Mouse (Mus musculus): ENCODE data around the gene Tmem125. TPM values are rescaled to one million over a fixed set of nuclear protein-coding genes. Genes with fewer than 3 reads are reported as not detected.

The Tmem125 gene
- polyA plus RNA-seq, 1 experiment from 2014 or later = 0.42 TPM

DNA sequence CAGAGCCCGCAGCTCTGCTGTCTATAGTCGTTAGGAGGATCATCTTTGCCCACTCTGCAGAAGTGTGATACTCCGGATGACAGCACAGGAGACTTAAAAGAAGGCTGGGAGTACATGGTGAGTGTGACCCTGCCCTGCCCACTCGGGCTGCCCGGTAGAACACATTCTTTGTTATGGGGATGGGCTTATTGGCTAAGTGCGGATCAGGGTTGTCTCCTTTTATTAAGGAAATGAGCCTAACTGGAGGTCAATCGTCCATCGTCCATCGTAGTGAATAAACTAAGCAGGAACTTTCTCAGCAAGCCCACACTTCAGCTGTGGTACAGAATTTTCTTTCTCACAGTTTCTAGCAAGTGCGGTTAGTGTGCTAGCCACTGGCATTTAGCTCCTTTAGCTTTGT lies 3.9 kb downstream of the Tmem125 start:
- TF ChIP-seq CTCF (IDR thresholded peaks at IDR 0.05) = no peak

DNA sequence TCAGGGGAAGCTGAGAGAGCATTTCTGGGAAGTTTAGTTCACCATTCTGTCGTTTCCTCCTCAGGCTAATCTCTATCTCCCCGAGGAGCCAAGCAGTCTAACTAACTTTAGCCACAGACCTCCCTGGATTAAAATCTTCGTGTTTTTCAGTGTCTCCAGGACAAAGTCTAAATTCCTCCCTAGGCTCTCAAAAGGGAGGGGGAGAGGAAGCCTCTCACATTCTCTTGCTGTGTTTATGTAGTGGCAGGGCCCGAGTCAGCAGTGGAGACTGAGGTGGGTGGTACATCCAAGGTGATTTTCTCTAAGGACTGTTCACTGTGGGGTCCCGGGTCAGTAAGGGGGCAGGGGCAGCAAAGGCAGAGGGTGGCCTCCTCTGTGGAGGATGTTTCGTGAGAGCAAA lies 6.0 kb downstream of the Tmem125 start:
- no peaks in the 10 kb centered on the region for H3K27me3 ChIP-seq
- ATAC-seq (no peak), DNase-seq (ENCODE audit: low read depth, low spot score) (no peak)
- in situ Hi-C loops (cut with MboI; ENCODE audit: low pct_unique_long_range_greater_than_20kb) = no loop called here
- ChIA-PET CTCF (no interaction called here), POLR2A (no interaction called here)
- TF ChIP-seq CTCF (IDR thresholded peaks at IDR 0.05) = no peak

More for the DNA sequence above, 3.9 kb downstream of the Tmem125 start:
- CTCF ChIA-PET = interaction anchor here (1.1 kb wide), 1 partner anchor 98 kb away, joined by 3 read pairs; no protein-coding TSS in a partner anchor
- in situ Hi-C loops (cut with MboI; ENCODE audit: low pct_unique_long_range_greater_than_20kb) = no loop called here
- ATAC-seq = no peak
- no peaks in the 10 kb centered on the region for H3K27me3 ChIP-seq
- no peak for DNase-seq (ENCODE audit: low read depth, low spot score)
- POLR2A ChIA-PET = no interaction called here

DNA sequence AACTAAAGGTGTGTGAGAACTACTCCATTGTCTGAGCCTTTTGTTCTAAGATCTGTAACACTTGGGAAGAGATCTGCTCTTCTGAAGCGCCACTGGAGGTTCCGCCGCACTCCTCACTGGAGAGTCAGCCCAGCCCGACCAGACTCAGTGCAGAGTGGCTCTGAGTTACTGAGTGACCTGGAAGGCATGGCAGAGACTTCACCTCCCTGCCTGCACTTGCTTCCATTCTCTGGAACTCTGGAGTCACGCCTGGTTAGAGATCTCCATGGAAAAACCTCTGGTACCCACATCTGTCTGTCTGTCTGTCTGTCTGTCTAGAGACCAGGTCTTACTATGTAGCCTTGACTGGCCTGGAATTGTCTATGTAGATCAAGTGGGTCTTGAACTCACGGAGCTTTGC lies 8.2 kb downstream of the Tmem125 start:
- DNase-seq (ENCODE audit: low read depth, low spot score) (no peak), ATAC-seq (no peak)
- no peak for TF ChIP-seq CTCF (IDR thresholded peaks at IDR 0.05)
- ChIA-PET POLR2A (no interaction called here), CTCF (no interaction called here)
- in situ Hi-C loops (cut with MboI; ENCODE audit: low pct_unique_long_range_greater_than_20kb) = no loop called here
- H3K27me3 ChIP-seq = no peaks in the 10 kb centered on the region

DNA sequence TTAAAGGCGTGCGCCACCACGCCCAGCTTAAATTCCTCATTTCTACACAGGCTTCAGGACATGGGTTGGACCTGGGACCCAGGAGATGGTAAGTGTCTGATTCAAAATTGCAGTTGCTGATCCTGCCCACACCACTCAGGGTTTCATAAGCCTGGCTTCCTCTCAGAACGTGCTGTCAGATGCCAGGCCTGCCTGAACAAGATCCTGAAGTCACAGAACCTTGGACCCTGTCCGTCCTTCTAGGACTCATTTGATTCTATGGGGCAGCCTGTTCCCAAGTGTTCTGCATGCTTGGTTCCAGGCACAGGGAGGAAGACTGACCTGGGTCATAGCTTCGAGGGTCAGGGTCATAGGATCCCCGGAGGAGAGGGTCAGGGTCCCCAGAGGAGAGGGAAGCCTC lies 10.2 kb downstream of the Tmem125 start:
- CTCF ChIA-PET = no interaction called here
- in situ Hi-C loops (cut with MboI; ENCODE audit: low pct_unique_long_range_greater_than_20kb) = no loop called here

DNA sequence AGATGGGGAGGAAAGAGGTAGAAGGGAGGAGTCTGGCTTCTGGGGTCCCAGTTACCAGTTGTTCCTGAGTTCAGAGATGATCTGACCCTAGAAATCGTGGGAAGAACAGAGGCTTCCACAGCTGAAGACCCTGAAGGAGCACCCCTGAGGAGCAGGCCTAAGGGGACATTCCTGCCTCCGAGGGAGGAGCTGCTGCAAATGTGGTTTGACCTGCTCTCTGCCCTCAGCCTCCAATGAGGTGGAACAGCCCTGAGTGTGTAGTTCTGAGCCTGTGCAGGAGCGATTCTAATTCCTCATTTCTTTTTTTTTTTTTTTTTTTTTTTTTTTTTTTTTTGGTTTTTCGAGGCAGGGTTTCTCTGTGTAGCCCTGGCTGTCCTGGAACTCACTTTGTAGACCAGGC lies 10.7 kb downstream of the Tmem125 start:
- ChIA-PET POLR2A (no interaction called here), CTCF (no interaction called here)
- ATAC-seq (peak; percentile 79), DNase-seq (ENCODE audit: low read depth, low spot score) (peak; percentile 6)
- in situ Hi-C loops (cut with MboI; ENCODE audit: low pct_unique_long_range_greater_than_20kb) = no loop called here
- no peak for TF ChIP-seq CTCF (IDR thresholded peaks at IDR 0.05)
- H3K27me3 ChIP-seq = no peaks in the 10 kb centered on the region

More for the DNA sequence above, 10.2 kb downstream of the Tmem125 start:
- H3K27me3 ChIP-seq = no peaks in the 10 kb centered on the region
- DNase-seq (ENCODE audit: low read depth, low spot score) (no peak), ATAC-seq (no peak)
- TF ChIP-seq CTCF (IDR thresholded peaks at IDR 0.05) = no peak
- POLR2A ChIA-PET = no interaction called here

DNA sequence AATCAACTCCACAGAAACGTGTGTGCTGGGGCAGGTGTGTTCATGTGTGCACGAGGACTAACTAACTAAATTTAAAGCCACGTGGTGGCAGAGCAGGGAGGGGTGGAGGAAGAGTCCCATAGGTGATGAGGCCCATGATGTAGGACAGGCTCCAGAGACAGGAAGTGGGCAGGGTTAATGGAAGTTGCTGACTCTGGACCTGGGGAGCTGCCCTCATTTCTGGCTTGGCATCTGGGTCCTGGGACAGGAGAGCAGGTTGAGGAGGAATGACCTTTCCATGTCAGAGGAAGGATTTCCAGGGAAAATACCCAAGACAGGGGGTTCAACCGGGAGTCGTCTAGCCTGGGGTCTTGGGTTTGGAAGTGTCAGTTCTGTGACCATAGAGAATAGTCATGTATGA lies 11.2 kb downstream of the Tmem125 start:
- in situ Hi-C loops (cut with MboI; ENCODE audit: low pct_unique_long_range_greater_than_20kb) = no loop called here
- ATAC-seq = no peak
- no peaks in the 10 kb centered on the region for H3K27me3 ChIP-seq
- CTCF ChIA-PET = no interaction called here
- TF ChIP-seq CTCF (IDR thresholded peaks at IDR 0.05) = no peak
- POLR2A ChIA-PET = no interaction called here
- no peak for DNase-seq (ENCODE audit: low read depth, low spot score)

DNA sequence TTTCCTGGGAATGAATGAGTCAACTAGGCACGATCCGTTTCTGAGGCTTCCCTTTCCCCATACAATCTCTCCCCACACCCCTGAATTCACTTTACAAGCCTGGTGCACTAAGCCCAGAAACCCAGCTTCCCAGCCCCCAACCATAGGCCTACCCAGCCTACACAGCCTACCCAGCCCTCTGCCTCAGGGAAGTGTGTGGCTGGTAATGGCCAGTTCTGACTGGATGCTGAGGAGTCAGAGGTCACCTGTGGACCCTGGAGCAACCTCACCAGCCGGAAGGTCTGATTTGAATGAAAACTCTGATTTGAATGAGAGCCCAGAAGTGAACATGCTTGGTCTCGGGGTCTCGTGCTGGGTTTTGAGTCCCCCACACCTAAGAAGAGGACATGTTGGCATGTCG lies 16.1 kb downstream of the Tmem125 start:
- no peaks in the 10 kb centered on the region for H3K27me3 ChIP-seq
- no peak for TF ChIP-seq CTCF (IDR thresholded peaks at IDR 0.05)
- in situ Hi-C loops (cut with MboI; ENCODE audit: low pct_unique_long_range_greater_than_20kb) = no loop called here
- CTCF ChIA-PET = no interaction called here
- ATAC-seq (no peak), DNase-seq (ENCODE audit: low read depth, low spot score) (no peak)
- POLR2A ChIA-PET = no interaction called here

DNA sequence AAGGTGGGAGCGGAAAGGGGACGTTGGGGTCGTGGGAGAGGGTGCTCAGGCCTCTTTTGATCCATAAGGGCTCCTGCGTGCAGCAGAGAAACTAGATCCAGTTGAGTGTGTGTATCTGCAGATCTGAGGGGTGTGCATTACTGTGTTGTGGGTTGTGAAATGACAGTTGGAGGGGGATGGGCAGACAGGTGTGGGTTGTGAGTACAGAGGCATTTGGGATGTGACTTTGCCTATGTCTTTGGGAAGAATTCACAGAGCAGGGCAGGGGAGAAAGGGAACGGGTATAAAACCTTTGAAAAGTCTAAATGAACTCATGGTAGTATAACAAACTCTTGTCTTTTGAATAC lies 16.5 kb downstream of the Tmem125 start:
- in situ Hi-C loops (cut with MboI; ENCODE audit: low pct_unique_long_range_greater_than_20kb) = no loop called here
- no peak for TF ChIP-seq CTCF (IDR thresholded peaks at IDR 0.05)
- no peaks in the 10 kb centered on the region for H3K27me3 ChIP-seq
- CTCF ChIA-PET = no interaction called here
- ATAC-seq (no peak), DNase-seq (ENCODE audit: low read depth, low spot score) (no peak)
- POLR2A ChIA-PET = no interaction called here

DNA sequence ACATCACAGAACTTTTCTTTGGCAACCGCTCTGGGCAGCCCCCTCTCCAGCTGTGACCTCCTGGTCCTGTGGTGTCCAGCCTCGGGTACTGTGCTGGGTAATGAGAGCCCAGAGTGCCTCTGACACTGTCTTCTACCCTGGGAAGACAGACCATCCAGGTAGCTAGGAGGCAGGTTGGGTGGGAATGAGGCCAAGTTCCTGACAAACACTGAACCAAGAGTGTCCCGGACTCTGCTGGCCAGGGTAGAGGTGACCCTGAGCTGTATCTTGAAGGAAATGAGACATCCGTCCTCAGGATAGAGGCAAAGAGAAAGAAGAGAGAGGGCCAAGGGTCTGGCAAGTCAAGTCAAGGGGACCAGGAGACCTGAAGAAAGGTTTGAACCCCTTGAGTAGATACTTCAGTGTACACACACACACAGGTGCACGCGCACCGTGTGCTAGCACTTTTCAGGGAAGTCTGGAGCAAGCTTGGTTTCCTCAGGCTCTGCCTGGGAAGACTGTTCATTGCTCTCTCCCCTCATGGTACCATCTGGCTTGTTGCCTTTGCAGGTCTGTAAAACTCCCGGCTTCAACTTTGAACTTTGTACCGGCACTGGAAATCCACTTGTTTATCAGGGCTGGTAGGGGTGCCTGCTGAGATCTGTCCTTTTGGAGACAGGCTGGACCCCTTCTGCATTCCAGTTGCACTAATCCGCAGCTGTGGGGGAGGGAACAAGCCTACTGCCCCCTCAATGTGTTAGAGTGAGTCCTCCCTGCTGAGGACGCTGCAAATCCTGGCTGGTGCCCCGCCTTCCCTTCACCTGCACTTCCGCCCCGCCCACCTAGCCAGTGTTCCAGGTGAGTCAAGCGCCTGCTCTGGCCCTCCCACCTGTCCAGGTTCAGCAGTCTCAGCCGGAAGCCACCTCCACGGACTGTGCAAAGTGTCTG lies 17.2 kb downstream of the Tmem125 start, which contains the start of gene 2610528J11Rik:
TSS of gene 2610528J11Rik (plus strand) at position 592 of the 927 bp plus-strand sequence.
- no peak for TF ChIP-seq CTCF (IDR thresholded peaks at IDR 0.05)
- no peaks in the 10 kb centered on the region for H3K27me3 ChIP-seq
- CTCF ChIA-PET = interaction anchor here (1.1 kb wide), 1 partner anchor 17 kb away, joined by 3 read pairs; the partner anchor contains the start of gene Tmem125
- DNase-seq (ENCODE audit: low read depth, low spot score) = no peak
- in situ Hi-C loops (cut with MboI; ENCODE audit: low pct_unique_long_range_greater_than_20kb) = no loop called here
- no peak for ATAC-seq
- POLR2A ChIA-PET = no interaction called here

DNA sequence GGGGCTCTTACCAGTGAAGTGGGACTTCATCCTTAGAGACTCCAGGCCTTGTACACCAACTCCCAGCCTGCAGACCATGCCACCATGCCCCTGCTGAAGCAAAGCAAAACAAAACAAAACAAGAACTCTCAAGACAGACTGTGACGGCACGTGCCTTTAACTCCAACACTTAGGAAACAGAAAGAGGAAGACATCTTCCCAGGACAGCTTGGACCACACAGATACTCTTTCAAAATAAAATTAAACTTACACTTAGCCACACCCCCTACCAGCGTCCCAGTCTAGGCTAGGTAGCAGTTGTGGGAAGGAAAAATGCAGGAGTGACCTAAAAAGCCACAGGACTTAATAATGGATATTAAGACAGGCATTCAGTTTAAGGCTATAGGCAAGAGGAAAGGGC lies 18.1 kb downstream of the Tmem125 start:
- DNase-seq (ENCODE audit: low read depth, low spot score) = no peak
- TF ChIP-seq CTCF (IDR thresholded peaks at IDR 0.05) = no peak
- ChIA-PET CTCF (interaction anchor here (1.1 kb wide), 1 partner anchor 18 kb away, joined by 3 read pairs; the partner anchor contains the start of gene Tmem125), POLR2A (no interaction called here)
- no peaks in the 10 kb centered on the region for H3K27me3 ChIP-seq
- in situ Hi-C loops (cut with MboI; ENCODE audit: low pct_unique_long_range_greater_than_20kb) = no loop called here
- ATAC-seq = no peak

DNA sequence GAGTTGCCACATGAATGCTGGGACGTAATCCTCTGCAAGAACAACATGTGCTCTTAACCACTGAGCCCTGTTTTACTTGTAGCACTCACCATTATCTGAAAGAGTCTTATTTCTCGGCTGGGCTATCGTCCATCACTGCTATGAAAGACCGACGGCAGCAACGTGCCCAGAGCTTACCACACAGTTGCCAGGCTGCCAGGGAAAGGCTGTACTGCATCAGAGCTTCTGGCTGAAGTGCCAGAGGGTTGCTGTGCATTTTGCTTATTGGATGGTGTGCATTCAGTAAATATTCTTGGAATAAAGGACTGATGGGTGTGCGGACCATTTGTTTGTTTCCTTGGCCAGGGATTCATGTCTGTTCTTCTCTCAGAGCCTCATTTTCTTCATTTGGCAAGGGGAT lies 19.9 kb downstream of the Tmem125 start:
- ATAC-seq (no peak), DNase-seq (ENCODE audit: low read depth, low spot score) (no peak)
- H3K27me3 ChIP-seq = no peaks in the 10 kb centered on the region
- TF ChIP-seq CTCF (IDR thresholded peaks at IDR 0.05) = no peak
- in situ Hi-C loops (cut with MboI; ENCODE audit: low pct_unique_long_range_greater_than_20kb) = no loop called here
- POLR2A ChIA-PET = no interaction called here
- CTCF ChIA-PET = no interaction called here

DNA sequence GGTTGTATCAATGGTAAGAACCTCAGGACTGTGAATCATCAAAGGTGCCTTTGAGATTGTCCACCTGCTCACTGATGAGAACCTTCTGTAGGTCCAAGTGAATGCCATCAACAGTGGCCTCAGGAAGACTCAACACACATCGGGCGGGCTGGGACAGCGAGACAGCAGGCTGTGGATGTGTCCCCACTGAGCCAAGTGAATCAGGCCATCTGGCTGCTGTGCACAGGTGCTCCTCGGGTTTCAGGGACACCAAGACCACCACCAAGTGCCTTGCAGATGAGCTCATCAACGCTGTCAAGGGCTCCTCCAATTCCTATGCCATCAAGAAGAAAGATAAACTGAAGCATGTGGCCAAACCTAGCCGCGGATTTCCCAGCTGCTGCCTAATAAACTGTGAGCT lies 21.6 kb downstream of the Tmem125 start:
- CTCF ChIA-PET = no interaction called here
- POLR2A ChIA-PET = no interaction called here
- in situ Hi-C loops (cut with MboI; ENCODE audit: low pct_unique_long_range_greater_than_20kb) = no loop called here
- DNase-seq (ENCODE audit: low read depth, low spot score) (no peak), ATAC-seq (no peak)
- TF ChIP-seq CTCF (IDR thresholded peaks at IDR 0.05) = no peak
- H3K27me3 ChIP-seq = no peaks in the 10 kb centered on the region
